Mouse (Mus musculus) retina, postnatal 1 day (tissue): Measurements from ENCODE around the gene Gtf2e1.
A peak's percentile ranks its signal among the peaks of the same experiment; 100 is the strongest.

Experiments used
- DNase-seq: peaks from one replicate; pipeline ENCODE4 v3.0.0-alpha.2; 2012

Gene Gtf2e1

DNA sequence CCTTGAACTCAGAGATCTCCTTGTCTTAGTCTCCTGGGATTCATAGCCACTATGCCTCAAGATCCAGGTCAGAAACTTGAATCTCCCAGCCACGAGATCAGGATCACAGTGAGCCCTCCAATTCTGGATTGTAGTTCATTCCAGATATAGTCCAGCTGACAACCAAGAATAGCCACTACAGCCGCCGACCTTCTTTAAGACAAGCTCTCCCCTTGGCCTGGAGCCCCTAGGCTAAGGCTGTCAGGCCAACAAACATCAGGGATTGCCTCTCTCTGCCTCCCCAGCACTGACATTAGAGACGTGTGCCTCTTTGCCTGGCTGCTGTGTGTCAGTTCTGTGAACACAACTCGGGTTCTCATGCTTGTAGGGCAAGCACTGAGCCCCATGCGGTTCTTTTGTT lies 1.2 kb upstream of the Gtf2e1 start:
- DNase-seq, result peak; percentile 1

DNA sequence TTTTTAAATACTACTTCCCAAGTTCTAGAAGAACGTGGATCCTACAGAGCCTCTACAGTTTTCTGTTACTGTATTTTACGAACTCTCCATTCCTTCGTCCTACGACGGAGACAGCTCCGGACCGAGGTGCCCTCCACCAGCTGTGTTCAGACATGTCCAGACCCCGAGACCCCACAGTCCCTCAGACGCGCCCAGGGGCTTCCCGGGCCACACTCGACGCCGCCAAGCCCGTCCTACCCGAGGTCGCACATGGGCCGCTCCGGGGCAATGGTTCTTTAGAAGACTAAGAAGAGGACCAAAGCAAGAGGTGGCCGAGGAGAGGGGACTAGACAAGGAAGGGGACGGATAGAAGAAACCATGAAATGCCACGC lies 364 bp downstream of the Gtf2e1 start:
- no peak for DNase-seq

DNA sequence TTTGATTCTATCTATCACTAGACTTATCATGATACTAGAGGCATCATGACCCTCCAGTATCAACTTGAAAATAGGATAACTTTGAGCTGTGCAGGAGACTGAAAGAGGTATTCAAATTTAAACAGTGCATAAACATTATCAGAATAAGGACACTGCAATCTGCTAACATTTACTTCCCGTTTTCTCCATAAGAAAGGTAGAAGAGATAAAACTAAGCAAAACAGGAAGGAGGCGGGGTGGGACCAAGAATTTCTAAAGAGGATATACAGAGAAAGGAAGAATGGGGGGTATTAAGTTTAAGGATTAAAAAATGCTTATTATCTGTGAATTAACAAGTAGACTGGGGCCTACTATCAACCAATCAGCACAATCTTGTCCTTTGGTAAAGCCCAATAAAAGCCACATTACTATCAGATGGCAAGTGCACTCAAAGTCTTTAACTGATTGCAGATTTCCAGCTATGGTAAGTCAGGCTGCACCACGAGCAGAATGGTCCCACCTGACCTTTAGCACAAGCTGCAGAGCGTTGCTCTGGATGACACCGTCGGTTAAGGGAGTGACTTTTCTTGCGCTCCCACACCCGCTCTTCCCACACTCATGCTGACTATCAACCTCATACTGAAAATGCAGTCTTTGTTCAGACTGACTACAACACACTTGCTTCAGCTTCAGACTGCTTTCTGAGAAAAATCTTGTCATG lies 6.1 kb downstream of the Gtf2e1 start:
- no peak for DNase-seq

DNA sequence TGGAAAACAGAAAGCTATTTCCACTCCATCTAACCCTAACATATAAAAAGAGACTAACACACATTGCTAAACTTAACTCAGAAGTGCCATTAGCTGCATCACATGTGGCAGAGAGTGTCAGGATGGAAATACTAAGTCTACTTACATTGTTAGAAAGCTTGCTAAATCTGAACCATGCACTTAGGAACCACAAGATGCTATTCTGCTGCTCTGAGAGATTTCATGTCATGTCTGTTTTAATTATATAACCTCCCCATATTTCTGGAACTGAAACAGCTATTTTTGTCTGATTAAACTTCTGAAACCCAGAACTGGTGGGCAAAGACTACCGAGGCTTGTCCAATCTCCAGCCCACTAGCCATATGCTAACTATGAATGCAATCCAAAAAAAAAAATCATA lies 7.5 kb downstream of the Gtf2e1 start:
- no peak for DNase-seq

DNA sequence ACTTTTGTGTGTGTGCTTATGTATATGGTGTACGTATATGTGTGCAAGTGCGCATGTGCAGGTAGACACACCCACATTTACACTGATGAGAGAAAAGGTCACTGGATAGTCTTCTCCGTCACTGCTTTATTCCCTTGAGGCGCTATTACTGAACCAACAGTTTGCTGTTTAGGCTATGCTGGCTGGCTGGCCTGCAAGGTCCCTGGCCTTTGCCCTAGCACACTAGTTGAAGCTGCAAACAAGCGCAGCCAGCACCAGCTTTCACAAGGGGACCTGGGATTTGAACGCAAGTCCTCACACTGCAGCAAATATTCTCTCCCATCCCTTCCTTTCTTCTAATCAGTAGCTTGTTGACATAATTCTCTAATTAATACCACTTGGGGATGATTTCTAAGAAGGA lies 9.4 kb downstream of the Gtf2e1 start:
- DNase-seq, result no peak

DNA sequence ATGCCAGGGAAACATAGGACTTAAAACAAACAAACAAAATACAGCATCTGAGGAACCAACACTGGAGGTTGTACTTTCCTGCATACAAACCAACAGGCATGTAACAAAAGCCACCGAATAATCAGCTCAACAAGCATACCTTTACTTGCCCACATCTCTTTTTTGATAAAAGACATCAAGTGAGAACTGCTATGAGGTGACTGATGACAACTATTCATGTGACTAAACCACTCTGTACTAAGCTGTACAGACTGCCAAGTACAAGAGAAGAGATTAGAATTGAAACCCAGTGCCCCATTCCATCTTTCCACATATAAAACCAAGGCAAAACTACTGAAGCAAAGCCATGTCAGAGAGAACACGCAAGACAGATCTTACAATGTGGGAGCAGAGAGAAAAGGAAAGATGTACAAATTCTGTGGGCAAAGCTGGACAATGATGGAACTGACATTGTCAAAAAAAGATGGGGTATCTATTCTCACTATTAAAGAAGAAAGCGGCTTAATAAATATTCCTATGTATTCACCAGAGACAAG lies 12.8 kb downstream of the Gtf2e1 start:
- DNase-seq, result no peak

DNA sequence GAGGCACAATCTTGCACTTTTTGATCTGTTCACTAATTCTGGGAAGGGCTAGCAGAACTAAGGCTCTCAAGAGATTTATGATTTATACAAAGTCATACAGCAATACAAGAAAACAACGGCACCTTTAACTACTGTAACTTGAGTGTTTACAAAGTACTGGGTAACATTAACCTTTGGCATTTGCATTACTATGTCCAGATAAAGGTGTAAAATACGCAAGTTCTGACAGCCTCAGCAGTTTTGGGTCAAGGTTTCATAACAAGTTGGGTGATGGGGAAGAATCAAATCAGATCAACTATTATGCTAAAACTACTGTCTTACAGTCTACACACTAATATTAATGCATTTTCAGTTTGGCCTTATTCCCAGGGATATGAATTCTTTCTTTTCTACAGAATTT lies 14.5 kb downstream of the Gtf2e1 start:
- DNase-seq, result no peak

DNA sequence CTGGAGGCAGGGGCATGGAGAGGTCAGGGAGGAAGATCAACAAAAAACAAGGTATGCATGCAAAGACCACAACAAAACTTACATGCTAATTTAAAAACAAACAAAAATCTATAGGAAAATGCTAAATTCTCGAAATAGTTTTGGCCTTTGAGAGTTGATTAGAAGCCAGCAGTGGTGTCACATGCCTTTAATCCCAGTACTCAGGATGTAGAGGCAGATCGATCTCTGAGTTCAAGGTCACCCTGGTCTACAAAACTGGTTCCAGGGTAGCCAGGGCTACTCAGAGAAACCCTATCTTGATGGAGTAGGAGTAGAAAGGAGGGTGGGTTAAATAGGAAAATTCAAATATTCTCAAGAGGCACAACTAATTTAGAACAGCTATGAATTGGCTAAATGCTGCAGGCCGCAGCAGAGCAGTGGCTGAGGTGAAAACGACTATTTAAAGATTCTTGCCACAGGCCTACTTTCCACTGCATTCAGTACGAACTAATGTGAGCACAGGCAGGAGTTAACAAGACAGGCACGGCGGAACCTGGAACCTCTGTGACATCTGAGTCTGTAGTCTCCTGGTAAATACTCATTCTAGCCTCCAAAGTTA lies 17.4 kb downstream of the Gtf2e1 start:
- DNase-seq, result no peak

DNA sequence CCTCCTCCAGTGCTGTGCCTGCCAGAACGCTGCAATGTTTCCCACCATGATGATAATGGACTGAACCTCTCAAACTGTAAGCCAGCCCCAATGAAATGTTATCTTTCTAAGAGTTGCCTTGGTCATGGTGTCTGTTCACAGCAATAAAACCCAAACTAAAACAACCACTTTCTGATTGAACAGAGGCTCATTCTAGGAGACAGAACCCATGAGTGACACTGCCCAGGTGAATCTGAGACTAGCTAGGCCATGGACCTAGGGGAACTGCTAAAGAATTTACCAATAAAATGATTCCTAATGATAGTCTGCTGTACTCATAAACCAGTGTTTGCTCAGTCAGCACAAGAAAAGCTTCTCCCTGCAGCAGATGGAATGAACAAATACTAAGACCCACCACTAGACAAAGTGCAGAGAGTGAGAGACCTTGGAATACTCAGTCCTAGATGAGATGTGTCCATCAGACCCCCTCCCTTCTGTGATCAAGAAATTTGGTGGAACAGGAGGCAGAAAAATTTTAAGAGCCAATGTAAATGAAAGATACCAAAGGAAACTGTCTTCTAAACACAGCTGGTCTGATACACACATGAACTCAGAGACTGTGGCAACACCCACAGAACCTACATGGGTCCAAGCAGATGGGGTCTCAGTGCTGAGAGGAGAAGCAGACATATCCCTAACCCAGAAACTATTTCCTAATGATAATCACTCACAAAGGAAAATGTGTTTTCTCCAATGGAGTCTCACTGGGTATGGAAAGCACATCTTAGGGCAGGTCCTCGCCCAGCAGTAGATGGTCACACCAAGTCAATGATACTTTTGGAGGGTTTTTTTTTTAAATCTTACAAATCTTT lies 19.2 kb downstream of the Gtf2e1 start:
- DNase-seq, result no peak

DNA sequence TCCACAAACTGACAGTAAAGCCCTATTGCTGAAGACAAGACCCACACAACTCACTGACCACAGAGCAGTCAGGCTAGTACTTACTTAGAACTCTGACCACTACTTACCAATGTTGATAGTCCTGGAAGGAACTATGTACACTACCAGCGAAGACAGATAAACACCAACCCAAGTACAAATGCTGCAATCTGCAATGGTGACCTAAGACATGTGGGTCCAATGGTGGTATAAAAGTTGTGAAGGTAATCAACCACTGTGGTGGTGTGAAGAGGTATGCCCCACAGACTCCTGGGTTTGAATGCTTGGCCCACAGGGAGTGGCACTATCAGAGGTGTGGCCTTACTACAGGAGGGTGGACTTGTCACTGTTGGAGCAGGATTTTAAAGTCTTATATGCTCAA lies 19.9 kb downstream of the Gtf2e1 start:
- DNase-seq, result no peak

DNA sequence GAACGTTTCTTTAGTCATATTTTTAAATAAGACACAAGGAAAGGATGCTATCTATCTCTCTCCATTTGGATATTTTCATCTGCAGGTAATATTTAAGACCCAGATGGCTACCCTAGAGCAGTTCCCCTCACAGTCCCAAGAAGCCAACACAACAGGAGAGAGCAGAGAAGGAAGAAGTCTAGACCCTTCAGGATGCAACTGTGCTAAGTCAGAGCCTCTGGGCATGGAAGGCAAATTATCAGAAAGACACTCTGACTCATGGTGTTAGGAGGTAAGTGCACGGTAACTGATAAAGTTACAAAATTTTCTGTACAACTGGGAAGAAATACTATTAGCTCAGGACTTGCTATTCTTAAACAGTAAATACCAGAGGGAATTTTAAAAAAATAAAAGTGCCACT lies 20.9 kb downstream of the Gtf2e1 start:
- DNase-seq, result no peak

DNA sequence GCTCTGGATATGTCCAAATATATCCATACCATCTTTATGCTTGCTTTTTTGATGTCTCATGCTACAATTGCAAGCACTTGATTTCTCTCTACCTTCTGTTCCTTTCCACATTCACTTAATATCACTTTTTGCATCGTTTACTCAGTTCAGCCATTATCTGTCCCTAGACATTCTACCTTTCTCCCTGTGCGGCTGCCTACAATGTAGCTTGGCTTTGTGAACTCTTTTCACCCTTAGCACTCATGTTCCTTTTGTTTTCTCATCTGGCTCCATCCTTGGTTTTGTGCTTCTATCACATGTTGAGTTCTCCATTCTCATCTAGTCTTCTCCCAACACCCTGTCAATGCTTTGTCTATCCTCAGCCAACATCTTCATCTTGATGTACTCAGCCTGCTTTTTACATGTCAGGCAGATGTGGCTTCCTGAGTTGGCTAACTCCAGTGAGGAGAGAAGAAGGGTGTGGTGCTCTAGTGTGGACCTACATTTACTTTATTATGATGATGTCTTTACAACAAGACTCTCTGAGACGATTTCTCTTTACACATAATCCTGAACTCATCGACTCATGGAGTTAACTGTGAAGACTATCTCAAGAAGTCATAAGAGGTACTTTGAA lies 21.9 kb downstream of the Gtf2e1 start:
- DNase-seq, result no peak

DNA sequence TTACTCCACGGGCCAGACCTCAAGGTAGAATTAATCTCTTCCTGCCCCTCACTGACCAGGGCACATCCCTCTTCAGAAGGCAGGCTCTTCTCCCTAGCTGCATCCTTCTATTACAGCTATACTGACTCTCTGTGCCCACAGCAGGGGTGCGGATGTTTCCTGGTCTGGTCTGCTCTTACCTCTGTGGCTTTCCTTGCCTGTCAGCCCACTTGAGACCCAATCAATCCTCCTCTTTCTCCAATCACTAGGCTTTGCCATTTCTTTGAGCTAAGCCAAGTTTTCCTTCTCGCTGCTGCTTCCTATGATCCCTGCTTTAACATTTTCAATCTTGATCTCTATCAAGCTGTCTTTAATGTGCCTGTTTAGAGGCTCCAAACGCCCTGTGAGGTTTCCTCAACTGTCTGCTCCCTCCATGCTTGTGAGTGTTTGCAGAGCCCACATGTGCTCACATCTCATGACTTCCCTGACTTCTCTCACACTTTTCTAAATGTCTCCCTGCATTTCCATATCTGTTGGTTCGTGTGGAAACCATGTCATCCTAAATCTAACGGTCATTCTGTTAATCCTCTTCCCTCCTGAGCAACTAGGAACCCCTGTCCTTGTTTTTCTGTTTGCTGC lies 23.1 kb downstream of the Gtf2e1 start:
- no peak for DNase-seq

DNA sequence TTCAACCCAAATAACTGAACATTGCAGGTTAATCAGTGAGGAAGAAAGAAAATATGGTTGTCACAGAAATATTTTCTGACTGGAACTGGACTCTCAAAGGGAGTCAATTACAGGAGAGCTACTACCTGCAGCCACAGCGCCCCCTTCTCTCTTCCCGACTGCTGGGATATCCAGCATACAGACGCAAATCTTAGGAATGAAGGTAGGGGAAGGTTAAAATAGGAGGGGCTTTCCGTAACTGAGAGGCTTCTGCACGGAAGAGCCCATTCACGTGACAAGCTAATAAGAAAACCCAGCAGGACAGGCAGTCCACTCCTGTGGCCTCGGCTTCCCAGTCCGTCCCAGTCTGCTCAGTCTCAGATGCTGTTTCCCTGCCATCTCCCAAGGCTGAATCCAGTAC lies 24.9 kb downstream of the Gtf2e1 start:
- DNase-seq, result no peak

DNA sequence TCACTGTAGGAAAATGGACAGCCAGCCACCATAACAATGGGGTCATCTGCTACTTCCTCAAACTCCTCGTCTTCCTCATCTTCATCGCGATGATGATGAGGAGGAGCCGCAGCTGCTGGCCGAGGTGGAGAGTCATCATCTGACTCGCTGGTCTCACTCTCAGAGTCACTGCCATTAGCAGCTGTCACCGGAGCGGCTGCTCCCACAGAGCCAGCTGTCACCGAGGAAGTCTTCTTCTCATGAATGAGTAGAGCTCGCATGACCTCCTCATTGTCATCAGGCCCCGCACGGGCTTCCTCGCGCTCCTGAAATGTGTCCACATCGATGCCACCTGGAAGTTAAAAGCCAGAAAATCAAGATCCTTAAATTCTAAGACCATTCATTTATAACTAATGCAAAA lies 28.1 kb downstream of the Gtf2e1 start:
- no peak for DNase-seq

DNA sequence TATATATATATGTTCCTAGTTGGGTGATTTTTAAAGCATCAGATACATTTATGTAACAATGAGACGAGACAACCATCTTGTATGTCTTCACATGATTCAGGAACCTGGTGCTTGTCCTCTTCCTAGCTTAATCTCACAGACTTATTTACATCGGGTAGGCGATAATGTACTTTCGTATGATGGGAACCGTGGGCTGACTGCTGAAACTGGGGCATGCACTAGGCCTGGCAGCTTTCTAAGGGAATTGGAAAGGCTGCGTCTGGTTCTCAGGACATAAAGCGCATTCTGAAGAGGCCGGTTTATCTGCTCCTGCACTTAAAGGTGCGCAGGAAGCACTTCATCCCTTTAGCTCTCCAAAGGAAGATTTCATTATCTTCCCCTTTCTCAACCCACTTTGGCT lies 32.8 kb downstream of the Gtf2e1 start:
- DNase-seq, result peak; percentile 33

DNA sequence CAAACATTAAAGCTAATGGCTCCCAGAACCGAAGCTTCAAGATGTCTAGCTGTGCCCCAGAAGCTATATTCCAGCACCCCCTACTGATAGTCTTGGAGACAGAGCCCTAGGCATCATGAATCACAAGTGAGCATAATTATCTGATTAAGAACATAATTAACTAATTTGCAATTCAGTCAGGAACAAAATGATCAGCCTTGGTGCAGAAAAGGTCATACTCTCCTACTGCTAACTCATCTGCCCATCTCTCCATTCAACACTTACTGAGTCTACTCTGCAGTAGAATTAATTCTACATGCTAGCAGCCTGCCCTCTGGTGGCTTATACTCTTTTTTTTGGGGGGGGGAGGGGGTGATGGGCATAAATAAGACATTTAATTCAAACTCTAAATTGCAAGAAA lies 35.1 kb downstream of the Gtf2e1 start:
- DNase-seq, result no peak

DNA sequence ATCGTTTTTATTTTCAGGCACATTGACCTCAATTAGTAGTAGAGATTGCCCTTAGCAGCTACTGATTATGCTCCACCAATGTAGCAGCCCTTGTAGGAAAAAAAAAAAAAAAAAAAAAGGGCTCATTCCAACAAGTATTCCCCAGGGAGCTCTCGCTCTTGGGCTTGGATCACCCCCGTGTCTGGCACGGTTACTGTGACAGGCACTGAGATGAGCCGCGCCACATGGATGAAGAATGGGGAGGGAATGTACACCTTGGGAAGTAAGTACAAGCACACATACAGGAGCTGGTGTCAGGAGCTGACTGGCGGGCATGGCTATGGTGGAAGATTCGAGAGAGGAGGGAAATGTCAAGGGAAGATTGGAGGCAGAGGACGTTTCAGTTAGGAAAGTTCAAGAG lies 41.0 kb downstream of the Gtf2e1 start:
- DNase-seq, result no peak

DNA sequence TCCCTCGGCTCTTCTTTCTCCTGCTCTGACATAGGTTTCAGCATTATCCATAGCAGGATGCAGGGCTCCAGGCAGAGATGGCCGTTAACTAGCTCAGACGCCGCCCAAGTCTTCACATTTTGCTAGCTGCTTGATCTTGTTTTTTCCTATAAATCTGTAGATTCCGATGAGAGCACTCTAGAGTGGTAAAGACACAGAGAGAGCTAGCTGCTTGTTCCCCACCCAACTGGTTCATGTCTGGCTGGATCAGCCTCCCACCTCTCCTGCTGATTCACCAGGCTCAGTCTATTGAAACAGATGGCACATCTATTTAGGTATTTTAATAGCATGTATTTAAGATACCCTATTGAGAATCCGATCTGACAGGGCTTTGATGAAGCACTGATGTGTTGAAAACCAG lies 44.6 kb downstream of the Gtf2e1 start:
- no peak for DNase-seq

DNA sequence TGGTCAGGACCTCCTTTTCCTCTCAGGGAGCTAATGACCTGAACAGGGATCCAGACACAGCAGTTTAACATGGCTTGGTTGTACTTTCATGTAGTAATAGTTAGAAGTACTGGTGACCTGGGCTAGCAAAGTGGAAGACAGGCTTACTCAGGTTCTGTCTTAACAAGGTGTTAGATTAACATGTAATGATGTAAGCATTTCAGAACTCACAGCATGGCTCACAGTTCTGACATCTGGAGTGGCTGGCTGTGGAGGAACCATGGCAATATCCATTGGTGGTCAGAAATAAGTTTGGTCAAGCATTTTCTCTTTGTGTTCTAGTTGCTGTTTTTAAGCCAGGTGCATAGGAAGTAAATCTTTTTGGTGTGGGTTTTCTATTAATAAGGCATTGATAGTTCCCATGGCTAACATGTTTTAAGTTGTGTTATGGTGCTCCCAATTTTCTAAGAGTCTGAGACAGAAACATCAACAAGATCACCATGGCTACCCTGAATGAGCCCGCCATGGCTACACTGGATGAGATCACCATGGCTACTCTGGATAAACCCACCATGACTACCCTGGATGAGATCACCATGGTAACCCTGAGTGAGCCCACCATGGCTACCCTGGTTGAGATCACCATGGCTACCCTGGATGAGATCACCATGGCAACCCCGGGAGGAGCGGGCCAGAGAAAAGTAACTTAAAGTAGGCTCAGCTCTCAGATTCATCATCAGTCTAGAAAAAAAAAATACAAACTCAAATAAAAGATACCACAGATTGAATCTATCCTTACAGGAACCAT lies 52.6 kb downstream of the Gtf2e1 start:
- DNase-seq, result no peak

DNA sequence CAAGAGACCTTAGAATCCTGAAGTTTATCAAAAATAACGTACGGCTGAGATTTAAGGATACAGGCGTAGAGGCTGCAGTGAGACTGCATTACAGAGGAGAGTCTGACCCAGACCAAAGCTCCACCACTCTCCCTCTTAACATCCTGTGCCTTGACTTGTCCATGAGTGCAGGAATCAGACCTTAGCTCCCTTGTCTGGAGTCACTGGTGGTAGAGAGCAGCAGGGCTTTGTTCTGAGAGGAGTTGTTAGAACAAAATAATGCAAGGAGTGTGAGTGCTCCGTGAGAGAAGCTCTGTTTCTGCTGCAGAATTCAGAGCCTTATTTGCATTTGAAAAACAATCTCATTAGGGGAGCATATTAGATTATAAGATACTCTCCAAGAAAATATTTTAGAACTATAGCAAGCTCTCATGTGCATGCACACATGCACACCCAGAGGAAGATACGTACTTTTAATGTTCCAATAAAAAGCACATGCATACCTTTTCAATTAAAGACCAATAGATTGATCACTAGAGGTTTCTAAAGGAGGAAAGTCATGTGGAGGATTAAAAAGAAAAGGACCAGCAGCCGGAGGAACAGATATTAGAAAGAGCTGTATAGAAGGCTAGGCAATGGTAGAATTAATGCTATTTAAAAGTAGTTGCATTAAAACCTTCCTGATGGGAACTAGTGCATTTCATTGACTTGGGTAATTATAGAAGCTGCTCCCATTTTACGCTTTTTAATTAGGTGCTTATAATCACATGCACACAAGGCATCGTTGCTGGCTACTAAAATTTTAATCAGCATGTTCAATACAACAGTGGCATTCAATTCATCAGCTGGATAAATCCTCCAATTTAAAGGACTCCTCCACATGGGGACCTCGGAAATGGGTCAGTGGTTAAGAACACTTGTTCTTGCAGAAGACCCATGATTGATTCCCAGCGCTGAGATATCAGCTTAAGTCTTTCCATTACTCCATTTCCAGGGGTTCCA lies 61.0 kb downstream of the Gtf2e1 start:
- no peak for DNase-seq
